In the genomic region with DNA sequence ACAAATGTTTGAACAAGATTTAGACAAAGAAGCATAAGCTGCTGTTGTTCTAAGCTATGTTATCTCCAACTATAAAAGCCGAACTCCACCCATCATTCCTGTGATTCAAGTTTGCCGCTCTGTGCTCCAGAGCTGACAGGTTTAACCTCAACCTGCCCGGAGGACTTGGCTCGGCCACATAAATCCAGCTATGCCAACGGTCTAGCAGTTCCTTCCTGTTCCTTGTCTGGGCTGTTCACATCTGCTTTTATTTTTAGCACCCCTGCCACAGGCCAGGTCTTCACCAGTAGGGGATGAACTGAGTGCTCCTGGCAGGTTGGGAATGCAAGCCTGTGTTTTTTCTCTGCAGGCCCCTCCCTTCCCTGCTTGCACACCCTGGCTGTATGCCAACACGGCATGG, we compare ENCODE assay signal across 25 mouse cellular contexts. TPM values are rescaled to one million over a fixed set of nuclear protein-coding genes. Genes with fewer than 3 reads are reported as not detected.
A peak's percentile ranks its signal among the peaks of the same experiment; 100 is the strongest.
DNase-seq lines count a peak whose midpoint lies in the region; ATAC-seq and TF ChIP-seq lines count a peak whose summit lies in the region.
"Had no signal": no experiment of that assay in that cellular context is flagged by ENCODE, and none has a peak within 500 bp of the region (broad histone marks: within the 10 kb centered on the region; RNA-seq: fewer than 3 reads in every experiment).

No protein-coding gene starts in this region.

- ATAC-seq in intestine, embryonic 14.5 days (replicated peaks; ENCODE audit: low FRiP score, low TSS enrichment, low read depth), result peak; percentile 74
- no peak for ATAC-seq in intestine, postnatal 0 days
- ATAC-seq in intestine, embryonic 16.5 days, result peak; percentile 56
- ATAC-seq in stomach, embryonic 14.5 days (ENCODE audit: insufficient number of reproducible peaks, insufficient read depth, low FRiP score, low read depth), result peak; percentile 42; the same call in 1 of the 2 replicates
- ATAC-seq: activated CD4-positive, CD25-positive, alpha-beta regulatory T cell, adult 4 months; forebrain, embryonic 15.5 days; hindbrain, postnatal 0 days had no signal

- DNase-seq in intestine, embryonic 14.5 days (ENCODE audit: low spot score), result no peak
- DNase-seq in right cerebral cortex, adult 18-20 months, result no peak
- DNase-seq in layer of hippocampus, adult 9-11 months, result no peak
- DNase-seq: adrenal gland, adult 8-10 months; adrenal gland, postnatal 25 days; cerebellum, adult 11-12 months; cerebellum, adult 8-10 months; cerebellum, postnatal 10 days; cerebellum, postnatal 36 days; gastrocnemius, postnatal 25 days; heart, postnatal 10 days; heart, postnatal 36 days had no signal

- H3K36me3 ChIP-seq in intestine, embryonic 14.5 days (ENCODE audit: control insufficient read depth, insufficient read depth, low read length), result no peaks in the 10 kb centered on the region
- H3K36me3 ChIP-seq in intestine, postnatal 0 days (ENCODE audit: control insufficient read depth, insufficient read depth), result no peaks in the 10 kb centered on the region
- no peaks in the 10 kb centered on the region for H3K36me3 ChIP-seq in intestine, embryonic 16.5 days (ENCODE audit: control insufficient read depth, insufficient read depth, low read length)
- no peaks in the 10 kb centered on the region for H3K36me3 ChIP-seq in stomach, embryonic 14.5 days (ENCODE audit: control insufficient read depth, insufficient read depth, low read length)
- H3K36me3 ChIP-seq: embryonic facial prominence, embryonic 13.5 days; forebrain, embryonic 12.5 days; forebrain, embryonic 15.5 days; heart, embryonic 12.5 days; heart, embryonic 15.5 days had no signal

- no peak overlapping the region for H3K4me3 ChIP-seq in intestine, embryonic 14.5 days (ENCODE audit: low read depth, low read length)
- no peak overlapping the region for H3K4me3 ChIP-seq in intestine, postnatal 0 days (ENCODE audit: low read depth, low read length)
- no peak overlapping the region for H3K4me3 ChIP-seq in intestine, embryonic 16.5 days (ENCODE audit: low read length)
- H3K4me3 ChIP-seq in stomach, embryonic 14.5 days (ENCODE audit: low read depth, low read length), result no peak overlapping the region
- H3K4me3 ChIP-seq: embryonic facial prominence, embryonic 13.5 days; erythroblast, embryonic 14.5 days; forebrain, embryonic 12.5 days; forebrain, embryonic 15.5 days; heart, embryonic 12.5 days; heart, embryonic 15.5 days had no signal

- H3K9ac ChIP-seq in intestine, embryonic 14.5 days (ENCODE audit: low read length), result no peak overlapping the region
- H3K9ac ChIP-seq in intestine, postnatal 0 days (ENCODE audit: low read depth, low read length), result no peak overlapping the region
- no peak overlapping the region for H3K9ac ChIP-seq in intestine, embryonic 16.5 days (ENCODE audit: low read depth, low read length)
- H3K9ac ChIP-seq in stomach, embryonic 14.5 days (replicated peaks; ENCODE audit: low read depth, low read length), result no peak overlapping the region
- H3K9ac ChIP-seq: embryonic facial prominence, embryonic 13.5 days; forebrain, embryonic 12.5 days; forebrain, embryonic 15.5 days; heart, embryonic 12.5 days; heart, embryonic 15.5 days; hindbrain, embryonic 14.5 days had no signal

- no peaks in the 10 kb centered on the region for H3K27me3 ChIP-seq in intestine, embryonic 14.5 days (replicated peaks; ENCODE audit: control insufficient read depth, insufficient read depth, low read length)
- no peaks in the 10 kb centered on the region for H3K27me3 ChIP-seq in intestine, postnatal 0 days (replicated peaks; ENCODE audit: control insufficient read depth, insufficient read depth, low read length)
- H3K27me3 ChIP-seq in intestine, embryonic 16.5 days (replicated peaks; ENCODE audit: control insufficient read depth, insufficient read depth, low read length), result no peaks in the 10 kb centered on the region
- H3K27me3 ChIP-seq in stomach, embryonic 14.5 days (ENCODE audit: control insufficient read depth, insufficient read depth, low read length), result no peaks in the 10 kb centered on the region
- H3K27me3 ChIP-seq: embryonic facial prominence, embryonic 13.5 days; forebrain, embryonic 12.5 days; forebrain, embryonic 15.5 days; heart, embryonic 12.5 days; heart, embryonic 15.5 days had no signal

- no peaks in the 10 kb centered on the region for H3K9me3 ChIP-seq in intestine, embryonic 14.5 days (ENCODE audit: control insufficient read depth, low read length)
- no peaks in the 10 kb centered on the region for H3K9me3 ChIP-seq in intestine, postnatal 0 days (ENCODE audit: control insufficient read depth)
- H3K9me3 ChIP-seq in intestine, embryonic 16.5 days (ENCODE audit: control insufficient read depth, low read length), result 0 out of 2 replicates have a peak, but pooled peaks cover 5% of the 10 kb centered on the region
- H3K9me3 ChIP-seq in stomach, embryonic 14.5 days (ENCODE audit: control insufficient read depth, low read depth, low read length), result peaks cover 4% of the 10 kb centered on the region; the same call in 1 of the 2 replicates
- H3K9me3 ChIP-seq: embryonic facial prominence, embryonic 13.5 days; forebrain, embryonic 12.5 days; forebrain, embryonic 15.5 days; heart, embryonic 15.5 days had no signal

- TF ChIP-seq CTCF in intestine, postnatal 0 days (IDR thresholded peaks at IDR 0.05; ENCODE audit: low read depth), result no peak

- WGBS in intestine, embryonic 14.5 days, result 61% methylated on average over 6 of the region's 6 CpGs
- 28% methylated on average over 6 of the region's 6 CpGs for WGBS in intestine, postnatal 0 days
- 57% methylated on average over 6 of the region's 6 CpGs for WGBS in intestine, embryonic 16.5 days
- WGBS in stomach, embryonic 14.5 days, result 66% methylated on average over 6 of the region's 6 CpGs

- H3K4me2 ChIP-seq in intestine, embryonic 14.5 days (ENCODE audit: low read length), result no peak overlapping the region
- H3K4me2 ChIP-seq in intestine, postnatal 0 days (replicated peaks; ENCODE audit: low read depth), result no peak overlapping the region
- H3K4me2 ChIP-seq in intestine, embryonic 16.5 days (ENCODE audit: low read depth, low read length), result no peak overlapping the region
- no peak overlapping the region for H3K4me2 ChIP-seq in stomach, embryonic 14.5 days (replicated peaks; ENCODE audit: low read depth, low read length)
- H3K4me2 ChIP-seq: embryonic facial prominence, embryonic 13.5 days; forebrain, embryonic 12.5 days; forebrain, embryonic 15.5 days; heart, embryonic 12.5 days; heart, embryonic 15.5 days; hindbrain, embryonic 14.5 days had no signal

- H3K27ac ChIP-seq in intestine, embryonic 14.5 days (ENCODE audit: low read depth), result no peak overlapping the region
- H3K27ac ChIP-seq in intestine, postnatal 0 days (ENCODE audit: low read depth, low read length), result no peak overlapping the region
- no peak overlapping the region for H3K27ac ChIP-seq in intestine, embryonic 16.5 days (ENCODE audit: low read length)
- H3K27ac ChIP-seq in stomach, embryonic 14.5 days (ENCODE audit: low read length), result no peak overlapping the region
- H3K27ac ChIP-seq: embryonic facial prominence, embryonic 13.5 days; forebrain, embryonic 12.5 days; forebrain, embryonic 15.5 days; heart, embryonic 15.5 days; hindbrain, embryonic 14.5 days; hindbrain, postnatal 0 days had no signal

- H3K4me1 ChIP-seq in intestine, embryonic 14.5 days (replicated peaks; ENCODE audit: control insufficient read depth, insufficient read depth, low read length), result no peaks in the 10 kb centered on the region
- no peaks in the 10 kb centered on the region for H3K4me1 ChIP-seq in intestine, postnatal 0 days (replicated peaks; ENCODE audit: control insufficient read depth, insufficient read depth, low read length)
- H3K4me1 ChIP-seq in intestine, embryonic 16.5 days (ENCODE audit: control insufficient read depth, insufficient read depth, low read length), result no peaks in the 10 kb centered on the region
- no peaks in the 10 kb centered on the region for H3K4me1 ChIP-seq in stomach, embryonic 14.5 days (ENCODE audit: control insufficient read depth, insufficient read depth, low read length)
- H3K4me1 ChIP-seq: embryonic facial prominence, embryonic 13.5 days; forebrain, embryonic 12.5 days; forebrain, embryonic 15.5 days; heart, embryonic 12.5 days; heart, embryonic 15.5 days had no signal

RNA-seq across cellular contexts. Expression of gene Gpr12, which starts 51.8 kb away (rescaled TPM):
- 0.62 TPM in 1 of 2 replicates, not detected in the other for polyA plus RNA-seq in intestine, embryonic 14.5 days (2014; fragmentation: Nextera tagmentation; extraction: Ambion mirVana)
- polyA plus RNA-seq in intestine, postnatal 0 days (2015; fragmentation: Nextera tagmentation; extraction: Ambion mirVana), result not detected in 2 replicates
- not detected in 2 replicates for polyA plus RNA-seq in intestine, embryonic 16.5 days (2015; fragmentation: Nextera tagmentation; extraction: Ambion mirVana)
- not detected in 2 replicates for polyA plus RNA-seq in stomach, embryonic 14.5 days (2014; fragmentation: Nextera tagmentation; extraction: Ambion mirVana)
- polyA plus RNA-seq: activated CD4-positive, CD25-positive, alpha-beta regulatory T cell, adult 4 months; erythroblast, embryonic 14.5 days; gonadal fat pad, adult 2 months; heart, embryonic 12.5 days; heart, embryonic 15.5 days had no signal
